Mouse (Mus musculus) liver, postnatal 0 days (tissue): ENCODE results near the gene Mlkl.

Experiments used
- CTCF ChIP-seq: sonication (generic); IDR thresholded peaks from 2 replicates; pipeline ENCODE4 v1.5.1; 2016; ENCODE audit warnings: antibody characterized with exemption, low read depth
- EP300 ChIP-seq: IDR thresholded peaks from 2 replicates; pipeline ENCODE4 v1.6.1; 2016; ENCODE audit warnings: antibody characterized with exemption, low read depth, mild to moderate bottlenecking

- TF ChIP-seq CTCF (no peak), EP300 (no peak)
Measured at GRCm38 (mm10) chr8:111353497-111353896, 15.5 kb upstream of the Mlkl start.
